ENCODE assay signal across 11 mouse cellular contexts in the genomic region with DNA sequence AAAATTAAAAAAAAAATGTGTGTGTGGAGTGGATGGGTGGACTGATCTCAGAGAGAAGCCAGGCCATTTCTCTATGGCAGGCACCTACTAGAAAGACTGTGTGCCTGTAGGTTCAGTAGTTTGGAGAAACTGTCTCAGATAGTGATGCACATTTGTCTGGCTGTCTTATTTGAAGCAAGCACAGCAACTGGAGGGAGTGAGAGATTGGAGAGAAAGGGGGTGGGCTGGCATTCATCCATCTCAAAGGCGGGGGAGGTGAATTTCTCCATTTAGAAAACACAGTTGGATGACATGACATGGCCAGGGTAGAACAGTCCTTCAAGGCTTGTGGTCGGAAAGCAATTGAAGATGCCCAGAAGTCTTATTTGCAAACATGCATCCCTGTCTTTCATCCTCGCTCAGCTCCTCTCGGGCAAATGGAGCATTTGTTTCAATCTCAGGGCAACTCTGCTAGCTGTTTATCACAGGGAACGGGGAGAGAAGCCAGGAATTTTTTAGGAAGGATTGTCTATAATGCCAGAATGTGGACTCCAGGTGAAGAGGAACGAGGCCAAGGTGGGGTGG.
DNase-seq lines count a peak whose midpoint lies in the region; ATAC-seq lines count a peak whose summit lies in the region.
"Had no signal": no experiment of that assay in that cellular context is flagged by ENCODE, and none has a peak within 500 bp of the region (broad histone marks: within the 10 kb centered on the region; RNA-seq: fewer than 3 reads in every experiment).

No protein-coding gene starts in this region.

- H3K9me3 ChIP-seq in heart, embryonic 12.5 days (replicated peaks) = no peaks in the 10 kb centered on the region
- H3K9me3 ChIP-seq in hindbrain, embryonic 12.5 days (replicated peaks) = no peaks in the 10 kb centered on the region
- H3K9me3 ChIP-seq: liver, embryonic 15.5 days had no signal

- H3K4me1 ChIP-seq in heart, embryonic 12.5 days (replicated peaks) = 0 out of 2 replicates have a peak, but pooled peaks cover 8% of the 10 kb centered on the region
- no peaks in the 10 kb centered on the region; the same call in 1 of the 2 replicates for H3K4me1 ChIP-seq in hindbrain, embryonic 12.5 days
- H3K4me1 ChIP-seq: liver, embryonic 15.5 days had no signal

- 57% methylated on average over 6 of the region's 6 CpGs for WGBS in heart, embryonic 12.5 days
- WGBS in hindbrain, embryonic 12.5 days = 70% methylated on average over 6 of the region's 6 CpGs

- H3K4me2 ChIP-seq in heart, embryonic 12.5 days = no peak overlapping the region
- H3K4me2 ChIP-seq in hindbrain, embryonic 12.5 days (replicated peaks) = no peak overlapping the region
- H3K4me2 ChIP-seq: liver, embryonic 15.5 days had no signal

- ATAC-seq in heart, embryonic 12.5 days (ENCODE audit: insufficient number of reproducible peaks, low FRiP score) = no peak
- ATAC-seq in hindbrain, embryonic 12.5 days (ENCODE audit: low FRiP score) = no peak

- no peak overlapping the region for H3K4me3 ChIP-seq in heart, embryonic 12.5 days
- H3K4me3 ChIP-seq in hindbrain, embryonic 12.5 days = no peak overlapping the region
- H3K4me3 ChIP-seq: liver, embryonic 15.5 days had no signal

- no peaks in the 10 kb centered on the region for H3K36me3 ChIP-seq in heart, embryonic 12.5 days
- no peaks in the 10 kb centered on the region for H3K36me3 ChIP-seq in hindbrain, embryonic 12.5 days
- H3K36me3 ChIP-seq: liver, embryonic 15.5 days had no signal

- no peaks in the 10 kb centered on the region for H3K27me3 ChIP-seq in heart, embryonic 12.5 days (replicated peaks)
- H3K27me3 ChIP-seq in hindbrain, embryonic 12.5 days = no peaks in the 10 kb centered on the region
- H3K27me3 ChIP-seq: liver, embryonic 15.5 days had no signal

- no peak overlapping the region for H3K9ac ChIP-seq in heart, embryonic 12.5 days
- H3K9ac ChIP-seq in hindbrain, embryonic 12.5 days = no peak overlapping the region
- H3K9ac ChIP-seq: liver, embryonic 15.5 days had no signal

- peak; percentile 34 for DNase-seq in layer of hippocampus, adult 11-12 months (ENCODE audit: low spot score)
- no peak for DNase-seq in layer of hippocampus, adult 9-10 months (ENCODE audit: low spot score)
- peak; percentile 53 to 63 for DNase-seq in cerebellum, postnatal 25 days
- peak; percentile 9 for DNase-seq in layer of hippocampus, postnatal 14 days (ENCODE audit: low spot score in 2 of 2)
- peak; percentile 54 for DNase-seq in right cerebral cortex, postnatal 14 days
- DNase-seq in thymus, postnatal 4 days = no peak
- DNase-seq: heart, postnatal 36 days; kidney, adult 8-10 months had no signal

- no peak overlapping the region for H3K27ac ChIP-seq in heart, embryonic 12.5 days (ENCODE audit: poor library complexity, severe bottlenecking)
- no peak overlapping the region for H3K27ac ChIP-seq in hindbrain, embryonic 12.5 days
- H3K27ac ChIP-seq: liver, embryonic 15.5 days had no signal

Comparison
In these comparisons a context has a peak if more than half of its experiments do, and no peak if none do; other contexts are left out.
1. DNase-seq: peak in layer of hippocampus, adult 11-12 months (single experiment), cerebellum, postnatal 25 days (2 of 2), layer of hippocampus, postnatal 14 days (2 of 2) and right cerebral cortex, postnatal 14 days (single experiment); none in layer of hippocampus, adult 9-10 months (single experiment) and thymus, postnatal 4 days (single experiment).